Mouse (Mus musculus) testis, postnatal 14 days (tissue): ENCODE data around the gene Rhox3c.
"Not testable (repeated sequence)": the region's sequence is repeated elsewhere in the genome, so short reads cannot be mapped to it uniquely, and the experiment has no call there.

Experiments
- DNase-seq: peaks from one replicate; pipeline ENCODE4 v3.0.0; 2021; ENCODE audit warnings: low spot score

Gene Rhox3c

DNA sequence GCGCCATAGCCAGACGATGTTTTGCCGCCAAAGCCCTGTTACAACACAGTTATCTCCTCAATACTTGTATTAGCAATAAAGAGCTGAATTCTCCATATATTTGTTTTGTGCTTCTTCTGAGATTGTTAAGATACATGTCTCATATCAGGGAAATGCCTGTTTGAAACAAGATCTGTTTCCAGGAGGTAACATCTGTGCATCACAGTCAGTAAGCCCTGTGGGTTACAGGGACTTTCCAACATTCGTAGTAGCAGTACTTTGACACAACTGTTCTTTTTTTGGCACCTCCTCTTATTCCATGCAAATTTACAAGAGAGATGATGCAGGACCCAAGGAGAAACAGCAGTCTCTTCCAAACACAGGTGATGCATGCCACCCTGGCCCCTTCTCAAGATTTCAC, at the start of gene Rhox3c:
Rhox3c (plus strand) TSS at position 301 of the 400 bp plus-strand sequence.
- not testable (repeated sequence) for DNase-seq

DNA sequence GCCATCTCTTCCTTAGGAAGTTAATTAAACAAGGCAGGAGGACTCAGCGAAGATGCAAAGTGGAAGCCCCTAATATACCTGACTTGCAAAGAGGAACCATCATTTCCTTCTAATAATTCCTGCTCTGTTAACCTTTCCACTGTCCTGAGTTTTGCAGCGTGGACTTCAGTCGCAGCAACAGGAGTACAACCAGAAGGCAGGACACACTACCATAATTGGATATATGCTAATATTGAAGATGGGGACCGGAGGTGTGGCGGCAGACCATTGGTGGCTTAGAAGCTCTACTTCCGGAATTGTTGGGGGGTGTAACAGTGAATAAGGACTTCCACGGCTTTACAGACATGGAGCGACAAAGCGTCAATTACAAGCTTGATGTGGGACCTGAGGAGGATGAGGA, 46.6 kb upstream of the Rhox3c start, which contains the start of gene Rhox2b:
Rhox2b (plus strand) TSS at position 301 of the 400 bp plus-strand sequence.
- DNase-seq, result not testable (repeated sequence)

DNA sequence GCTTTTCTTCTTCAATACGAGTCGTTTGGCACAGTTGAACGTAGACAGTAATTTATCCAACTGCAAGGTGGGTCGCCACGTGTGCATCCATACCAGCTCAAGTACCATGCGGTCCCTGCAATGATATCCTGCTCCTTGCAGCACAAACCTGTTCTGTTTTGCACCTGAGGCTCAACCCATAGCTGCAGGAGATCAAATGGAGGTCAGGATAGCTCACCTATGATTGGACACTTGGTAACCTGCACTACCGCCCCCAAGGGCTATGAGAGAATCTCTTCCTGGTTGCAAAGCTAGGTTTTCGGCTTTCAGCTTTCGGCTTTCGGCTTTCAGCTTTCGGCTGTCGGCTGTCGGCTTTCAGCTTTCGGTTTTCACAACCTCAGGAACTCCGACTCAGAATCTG, 26.2 kb upstream of the Rhox3c start, which contains the start of gene Rhox4b:
Rhox4b (plus strand) TSS at position 301 of the 400 bp plus-strand sequence.
- DNase-seq, result not testable (repeated sequence)

DNA sequence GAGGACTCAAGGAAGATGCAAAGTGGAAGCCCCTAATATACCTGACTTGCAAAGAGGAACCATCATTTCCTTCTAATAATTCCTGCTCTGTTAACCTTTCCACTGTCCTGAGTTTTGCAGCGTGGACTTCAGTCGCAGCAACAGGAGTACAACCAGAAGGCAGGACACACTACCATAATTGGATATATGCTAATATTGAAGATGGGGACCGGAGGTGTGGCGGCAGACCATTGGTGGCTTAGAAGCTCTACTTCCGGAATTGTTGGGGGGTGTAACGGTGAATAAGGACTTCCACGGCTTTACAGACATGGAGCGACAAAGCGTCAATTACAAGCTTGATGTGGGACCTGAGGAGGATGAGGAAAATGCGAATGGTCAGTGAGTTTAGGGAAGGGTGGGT, 5.0 kb upstream of the Rhox3c start, which contains the start of gene Rhox2c:
Rhox2c (plus strand) TSS at position 301 of the 400 bp plus-strand sequence.
- DNase-seq, result not testable (repeated sequence)

DNA sequence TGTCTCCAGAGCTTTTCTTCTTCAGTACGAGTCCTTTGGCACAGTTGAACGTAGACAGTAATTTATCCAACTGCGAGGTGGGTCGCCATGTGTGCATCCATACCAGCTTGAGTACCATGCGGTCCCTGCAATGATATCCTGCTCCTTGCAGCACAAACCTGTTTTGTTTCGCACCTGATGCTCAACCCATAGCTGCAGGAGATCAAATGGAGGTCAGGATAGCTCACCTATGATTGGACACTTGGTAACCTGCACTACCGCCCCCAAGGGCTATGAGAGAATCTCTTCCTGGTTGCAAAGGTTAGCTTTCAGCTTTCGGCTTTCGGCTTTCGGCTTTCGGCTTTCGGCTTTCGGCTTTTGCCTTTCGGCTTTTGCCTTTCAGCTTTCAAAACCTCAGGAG, 21.7 kb downstream of the Rhox3c start, which contains the start of gene Rhox4c:
Rhox4c (plus strand) TSS at position 301 of the 400 bp plus-strand sequence.
- DNase-seq, result not testable (repeated sequence)

DNA sequence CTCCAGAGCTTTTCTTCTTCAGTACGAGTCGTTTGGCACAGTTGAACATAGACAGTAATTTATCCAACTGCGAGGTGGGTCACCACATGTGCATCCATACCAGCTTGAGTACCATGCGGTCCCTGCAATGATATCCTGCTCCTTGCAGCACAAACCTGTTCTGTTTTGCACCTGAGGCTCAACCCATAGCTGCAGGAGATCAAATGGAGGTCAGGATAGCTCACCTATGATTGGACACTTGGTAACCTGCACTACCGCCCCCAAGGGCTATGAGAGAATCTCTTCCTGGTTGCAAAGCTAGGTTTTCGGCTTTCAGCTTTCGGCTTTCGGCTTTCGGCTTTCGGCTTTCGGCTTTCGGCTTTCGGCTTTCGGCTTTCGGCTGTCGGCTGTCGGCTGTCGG, 55.7 kb downstream of the Rhox3c start, which contains the start of gene Rhox4d:
Rhox4d (plus strand) TSS at position 301 of the 400 bp plus-strand sequence.
- DNase-seq, result not testable (repeated sequence)
